Mouse (Mus musculus) limb, embryonic 14.5 days (tissue): ENCODE results near the gene Myd88. TPM values are rescaled to one million over a fixed set of nuclear protein-coding genes. Genes with fewer than 3 reads are reported as not detected.

ENCODE experiments used
- ATAC-seq: fragments of 200-750 bp; cut with Nextera tagmentation; 2 replicates; pipeline ENCODE4 v1.8.0; 2017; ENCODE audit warnings: low read depth, moderate number of reproducible peaks, moderate TSS enrichment; ENCODE audit not compliant: low FRiP score
- DNase-seq: peaks from one replicate; pipeline ENCODE4 v3.0.0-alpha.2; 2015; ENCODE audit warnings: low spot score
- H3K27ac ChIP-seq: fragments of 300-500 bp; sonication (generic); replicated peaks from 2 replicates; pipeline ENCODE4 v1.5.1; 2014; ENCODE audit warnings: low read depth, mild to moderate bottlenecking, low read length, moderate library complexity, mixed read lengths
- H3K27me3 ChIP-seq: fragments of 300-500 bp; sonication (generic); 2 replicates; pipeline ENCODE4 v1.6.1; 2014; ENCODE audit warnings: low read length, mixed read lengths; ENCODE audit not compliant: control insufficient read depth, insufficient read depth
- H3K36me3 ChIP-seq: fragments of 300-500 bp; sonication (generic); 2 replicates; pipeline ENCODE4 v1.6.1; 2014; ENCODE audit warnings: mild to moderate bottlenecking, low read length, moderate library complexity, mixed read lengths; ENCODE audit not compliant: control insufficient read depth, insufficient read depth
- H3K4me1 ChIP-seq: fragments of 300-500 bp; sonication (generic); 2 replicates; pipeline ENCODE4 v1.6.1; 2014; ENCODE audit warnings: antibody characterized with exemption, low read length, mixed read lengths; ENCODE audit not compliant: control insufficient read depth, insufficient read depth
- H3K4me2 ChIP-seq: fragments of 300-500 bp; sonication (generic); replicated peaks from 2 replicates; pipeline ENCODE4 v1.6.1; 2014; ENCODE audit warnings: low read depth, mild to moderate bottlenecking, low read length, moderate library complexity; ENCODE audit not compliant: severe bottlenecking
- H3K4me3 ChIP-seq: fragments of 300-500 bp; sonication (generic); replicated peaks from 2 replicates; pipeline ENCODE4 v1.5.1; 2014; ENCODE audit warnings: low read length
- H3K9ac ChIP-seq: fragments of 300-500 bp; sonication (generic); 2 replicates; pipeline ENCODE4 v1.6.1; 2014; ENCODE audit warnings: mild to moderate bottlenecking, low read depth, low read length, moderate library complexity; ENCODE audit not compliant: severe bottlenecking
- H3K9me3 ChIP-seq: fragments of 300-500 bp; sonication (generic); 2 replicates; pipeline ENCODE4 v1.6.1; 2016; ENCODE audit warnings: low read length; ENCODE audit not compliant: control insufficient read depth
- POLR2A ChIP-seq: fragments of 200-500 bp; IDR thresholded peaks from 2 replicates; pipeline ENCODE4 v1.8.0; 2012; ENCODE audit warnings: inconsistent platforms, mild to moderate bottlenecking, moderate library complexity, borderline replicate concordance; ENCODE audit not compliant: insufficient read depth, insufficient read length; ENCODE audit errors: extremely low read depth
- WGBS: fragments of 180-500 bp; shearing (Covaris S2); extraction: QIAGEN DNeasy Blood & Tissue Kit; methylation state at CpG from one replicate; pipeline ENCODE4 v1.1.7; 2014; 5-methylcytosine and 5-hydroxymethylcytosine counted together
- polyA plus RNA-seq, 2 experiments: library from polyadenylated mRNA; depleted of rRNA in 1 of 2; stranded (reverse) in 1 of 2; unstranded in 1 of 2; fragments of >200 nt; fragmentation: Nextera tagmentation in 1 of 2; extraction: Ambion mirVana in 1 of 2; gene quantifications; 2 replicates each; pipeline versions ENCODE4 v1.2.1 to v1.2.3; 2012 to 2014

Gene Myd88
- polyA plus RNA-seq (2012; rRNA removed) (10.9 and 11.5 TPM in 2 replicates), polyA plus RNA-seq (2014; fragmentation: Nextera tagmentation; extraction: Ambion mirVana) (23.3 and 25.1 TPM in 2 replicates)

- TF ChIP-seq POLR2A: peak; percentile 61; the same call in 1 of the 2 replicates
- WGBS: 0% methylated on average over 57 of the region's 68 CpGs
- peak; percentile 100 for DNase-seq
- peak within 1 kb of the TSS; percentile 75 for H3K4me2 ChIP-seq
- peak; percentile 99 for ATAC-seq
- H3K9me3 ChIP-seq: no peaks in the 10 kb centered on the region
- H3K9ac ChIP-seq: peak within 1 kb of the TSS; percentile 77
- no peaks in the 10 kb centered on the region for H3K27me3 ChIP-seq
- H3K4me1 ChIP-seq: peaks cover 20% of the 10 kb centered on the region
- peaks cover 38% of the 10 kb centered on the region for H3K36me3 ChIP-seq
- peak within 1 kb of the TSS; percentile 68 for H3K4me3 ChIP-seq
- H3K27ac ChIP-seq: peak within 1 kb of the TSS; percentile 82
These were observed at the start of gene Myd88 for GRCm38 (mm10) chr9:119340909-119341816. Myd88 (minus strand) TSS chr9:119341411.

GRCm38 (mm10) chr9:119390214-119390613 lies 49.0 kb upstream of the Myd88 start:
- 85% methylated on average over 2 of the region's 2 CpGs for WGBS
- DNase-seq (no peak), ATAC-seq (no peak)
- H3K27me3 ChIP-seq: no peaks in the 10 kb centered on the region
- no peak overlapping the region for H3K27ac ChIP-seq
- no peaks in the 10 kb centered on the region for H3K9me3 ChIP-seq
- no peak overlapping the region for H3K9ac ChIP-seq
- no peak overlapping the region for H3K4me3 ChIP-seq
- no peak overlapping the region for H3K4me2 ChIP-seq
- 0 out of 2 replicates have a peak, but pooled peaks cover 5% of the 10 kb centered on the region for H3K36me3 ChIP-seq
- TF ChIP-seq POLR2A: no peak
- H3K4me1 ChIP-seq: no peaks in the 10 kb centered on the region

GRCm38 (mm10) chr9:119388956-119389355 lies 47.7 kb upstream of the Myd88 start:
- Histone ChIP-seq H3K27ac (no peak overlapping the region), H3K27me3 (no peaks in the 10 kb centered on the region), H3K36me3 (0 out of 2 replicates have a peak, but pooled peaks cover 5% of the 10 kb centered on the region), H3K4me2 (no peak overlapping the region), H3K4me3 (no peak overlapping the region), H3K9me3 (no peaks in the 10 kb centered on the region), H3K4me1 (no peaks in the 10 kb centered on the region), H3K9ac (no peak overlapping the region)
- TF ChIP-seq POLR2A: no peak
- DNase-seq (peak; percentile 63), ATAC-seq (no peak)
- WGBS: 45% methylated on average over 5 of the region's 5 CpGs

GRCm38 (mm10) chr9:119382603-119383002 lies 41.4 kb upstream of the Myd88 start:
- no peak for TF ChIP-seq POLR2A
- Histone ChIP-seq H3K9ac (no peak overlapping the region), H3K4me2 (no peak overlapping the region), H3K27ac (no peak overlapping the region), H3K4me1 (no peaks in the 10 kb centered on the region), H3K27me3 (no peaks in the 10 kb centered on the region), H3K4me3 (no peak overlapping the region), H3K36me3 (no peaks in the 10 kb centered on the region), H3K9me3 (no peaks in the 10 kb centered on the region)
- ATAC-seq (no peak), DNase-seq (no peak)
- WGBS: 66% methylated on average over 6 of the region's 6 CpGs

GRCm38 (mm10) chr9:119378231-119378630 lies 37.0 kb upstream of the Myd88 start:
- no peak overlapping the region for H3K4me2 ChIP-seq
- H3K27ac ChIP-seq: no peak overlapping the region
- no peaks in the 10 kb centered on the region for H3K4me1 ChIP-seq
- H3K9ac ChIP-seq: no peak overlapping the region
- no peaks in the 10 kb centered on the region for H3K36me3 ChIP-seq
- H3K27me3 ChIP-seq: no peaks in the 10 kb centered on the region
- DNase-seq (no peak), ATAC-seq (no peak)
- 86% methylated on average over 4 of the region's 4 CpGs for WGBS
- no peaks in the 10 kb centered on the region for H3K9me3 ChIP-seq
- no peak for TF ChIP-seq POLR2A
- no peak overlapping the region for H3K4me3 ChIP-seq
